ENCODE assay signal across 9 mouse cellular contexts in the genomic region with DNA sequence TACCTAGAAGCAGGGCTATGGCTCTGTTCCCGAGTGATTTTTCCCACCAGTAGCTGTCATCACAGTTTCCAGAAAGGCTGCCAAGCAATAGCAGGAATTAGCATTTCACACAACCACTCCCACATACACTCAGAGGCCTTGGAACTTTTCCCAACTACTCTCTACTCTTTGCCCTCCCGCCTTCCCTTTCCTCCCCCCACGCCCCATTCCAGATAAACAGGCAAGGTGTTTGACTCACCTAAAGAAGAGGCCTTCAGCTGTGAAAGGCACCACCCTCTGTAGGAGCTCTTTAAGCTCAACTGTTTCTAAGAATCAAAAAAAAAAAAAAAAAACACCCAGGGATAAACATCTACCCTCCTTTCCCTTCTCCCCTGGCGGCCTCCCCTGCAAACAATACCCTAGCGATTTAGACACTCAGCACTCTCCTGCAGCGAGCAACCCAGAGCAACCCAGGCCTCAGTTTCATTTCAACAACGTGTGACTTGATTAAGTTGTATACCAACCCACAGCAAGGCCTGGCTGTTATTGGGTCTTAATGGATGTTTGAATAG. TPM values are rescaled to one million over a fixed set of nuclear protein-coding genes. Genes with fewer than 3 reads are reported as not detected.
A peak's percentile ranks its signal among the peaks of the same experiment; 100 is the strongest.
DNase-seq lines count a peak whose midpoint lies in the region; ATAC-seq and TF ChIP-seq lines count a peak whose summit lies in the region.
"Had no signal": no experiment of that assay in that cellular context is flagged by ENCODE, and none has a peak within 500 bp of the region (broad histone marks: within the 10 kb centered on the region; RNA-seq: fewer than 3 reads in every experiment).

No protein-coding gene starts in this region.

- peaks cover 10% of the 10 kb centered on the region; the same call in 1 of the 2 replicates for H3K4me1 ChIP-seq in intestine, embryonic 16.5 days (ENCODE audit: control insufficient read depth, insufficient read depth, low read length)
- peaks cover 20% of the 10 kb centered on the region for H3K4me1 ChIP-seq in small intestine, adult 2 months (ENCODE audit: control insufficient read depth, insufficient read depth, insufficient read length, low read length)

- TF ChIP-seq CTCF in small intestine, adult 2 months (IDR thresholded peaks at IDR 0.05; ENCODE audit: extremely low read depth, insufficient read length, insufficient replicate concordance, low read depth, low read length), result no peak

- H3K4me3 ChIP-seq in intestine, embryonic 16.5 days (ENCODE audit: low read length), result no peak overlapping the region
- no peak overlapping the region for H3K4me3 ChIP-seq in small intestine, adult 2 months (ENCODE audit: low read depth, low read length)

- no peak overlapping the region for H3K9ac ChIP-seq in intestine, embryonic 16.5 days (ENCODE audit: low read depth, low read length)
- H3K9ac ChIP-seq: liver, embryonic 14.5 days had no signal

- H3K36me3 ChIP-seq in intestine, embryonic 16.5 days (ENCODE audit: control insufficient read depth, insufficient read depth, low read length), result no peaks in the 10 kb centered on the region
- H3K36me3 ChIP-seq in small intestine, adult 2 months (ENCODE audit: control insufficient read depth, insufficient read depth, low read length), result no peaks in the 10 kb centered on the region

- WGBS in intestine, embryonic 16.5 days, result 18% methylated on average over 7 of the region's 7 CpGs
- 12% methylated on average over 7 of the region's 7 CpGs for WGBS in small intestine, adult 2 months

- peak; percentile 68 for DNase-seq in adrenal gland, postnatal 10 days
- no peak for DNase-seq in adrenal gland, postnatal 25 days
- peak; percentile 32 to 43 for DNase-seq in right cerebral cortex, adult 2 months (ENCODE audit: low spot score in 2 of 2)
- DNase-seq in right cerebral cortex, postnatal 25 days, result no peak
- no peak for DNase-seq in spleen, adult 18-20 months

- H3K4me2 ChIP-seq in intestine, embryonic 16.5 days (ENCODE audit: low read depth, low read length), result peak overlapping the region; percentile 17; the same call in 1 of the 2 replicates

- ATAC-seq in intestine, embryonic 16.5 days, result peak; percentile 88
- no peak for ATAC-seq in erythroid progenitor cell, adult 5-6 weeks (replicated peaks; ENCODE audit: low FRiP score, poor library complexity, severe bottlenecking)

- TF ChIP-seq POLR2A in small intestine, adult 2 months (IDR thresholded peaks at IDR 0.05; ENCODE audit: low read depth, low read length), result no peak

- H3K27me3 ChIP-seq in intestine, embryonic 16.5 days (replicated peaks; ENCODE audit: control insufficient read depth, insufficient read depth, low read length), result no peaks in the 10 kb centered on the region
- no peaks in the 10 kb centered on the region for H3K27me3 ChIP-seq in small intestine, adult 2 months (ENCODE audit: control insufficient read depth, insufficient read depth, low read length)

- H3K27ac ChIP-seq in intestine, embryonic 16.5 days (ENCODE audit: low read length), result peak overlapping the region; percentile 78
- H3K27ac ChIP-seq in small intestine, adult 2 months (ENCODE audit: insufficient read depth, low read depth, low read length), result peak overlapping the region; percentile 69
- H3K27ac ChIP-seq: liver, embryonic 14.5 days had no signal

- H3K9me3 ChIP-seq in intestine, embryonic 16.5 days (ENCODE audit: control insufficient read depth, low read length), result no peaks in the 10 kb centered on the region

RNA-seq across cellular contexts. Expression of a gene that starts 13.2 kb away (rescaled TPM):
- total RNA-seq in adrenal gland, postnatal 10 days (2021), result 10 to 100 TPM; 40.1 to 52.8 TPM
- total RNA-seq in adrenal gland, postnatal 25 days (2021), result 25.9 and 31.6 TPM in 2 replicates
- 65.0 and 65.4 TPM in 2 replicates for polyA plus RNA-seq in intestine, embryonic 16.5 days (2015; fragmentation: Nextera tagmentation; extraction: Ambion mirVana)
- polyA plus RNA-seq in small intestine, adult 2 months (2012; rRNA removed), result 4.9 and 8.6 TPM in 2 replicates
- total RNA-seq in erythroid progenitor cell, adult 5-6 weeks (2015; ENCODE audit: low replicate concordance), result 13.4 and 15.5 TPM in 2 replicates
- 3.6 and 5.9 TPM in 2 replicates for total RNA-seq in erythroid progenitor cell, adult 5-6 weeks (2017; ENCODE audit: low replicate concordance)

RNA-seq across cellular contexts. Expression of a gene that starts 21.9 kb away (rescaled TPM):
- total RNA-seq in adrenal gland, postnatal 10 days (2021), result 10 to 100 TPM; 63.2 to 68.3 TPM
- total RNA-seq in adrenal gland, postnatal 25 days (2021), result 109 and 110 TPM in 2 replicates
- polyA plus RNA-seq in intestine, embryonic 16.5 days (2015; fragmentation: Nextera tagmentation; extraction: Ambion mirVana), result 95.7 and 101 TPM in 2 replicates
- 16.2 and 27.3 TPM in 2 replicates for polyA plus RNA-seq in small intestine, adult 2 months (2012; rRNA removed)
- 20.9 and 25.6 TPM in 2 replicates for total RNA-seq in erythroid progenitor cell, adult 5-6 weeks (2015; ENCODE audit: low replicate concordance)
- total RNA-seq in erythroid progenitor cell, adult 5-6 weeks (2017; ENCODE audit: low replicate concordance), result 9.4 and 32.2 TPM in 2 replicates

RNA-seq across cellular contexts. Expression of a gene that starts 49.6 kb away (rescaled TPM):
- 1 to 10 TPM; 3.0 to 3.4 TPM for total RNA-seq in adrenal gland, postnatal 10 days (2021)
- 1.8 and 4.7 TPM in 2 replicates for total RNA-seq in adrenal gland, postnatal 25 days (2021)
- 0.11 and 0.13 TPM in 2 replicates for polyA plus RNA-seq in intestine, embryonic 16.5 days (2015; fragmentation: Nextera tagmentation; extraction: Ambion mirVana)
- 0.03 TPM in 2 replicates for polyA plus RNA-seq in small intestine, adult 2 months (2012; rRNA removed)
- not detected in 2 replicates for total RNA-seq in erythroid progenitor cell, adult 5-6 weeks (2015; ENCODE audit: low replicate concordance)
- total RNA-seq in erythroid progenitor cell, adult 5-6 weeks (2017; ENCODE audit: low replicate concordance), result 0.15 TPM in 1 of 2 replicates, not detected in the other

Comparison
In these comparisons a context has a peak if more than half of its experiments do, and no peak if none do; other contexts are left out.
1. DNase-seq: peak in adrenal gland, postnatal 10 days (single experiment) and right cerebral cortex, adult 2 months (2 of 2); none in adrenal gland, postnatal 25 days (single experiment), right cerebral cortex, postnatal 25 days (single experiment) and spleen, adult 18-20 months (0 of 2).